Mouse (Mus musculus) spleen, adult 12 weeks (tissue): ENCODE measurements around the gene Pld4.
A peak's percentile ranks its signal among the peaks of the same experiment; 100 is the strongest.

Source experiments
- DNase-seq: peaks from one replicate; pipeline ENCODE4 v3.0.0; 2022; ENCODE audit warnings: low spot score

Pld4 gene

DNA sequence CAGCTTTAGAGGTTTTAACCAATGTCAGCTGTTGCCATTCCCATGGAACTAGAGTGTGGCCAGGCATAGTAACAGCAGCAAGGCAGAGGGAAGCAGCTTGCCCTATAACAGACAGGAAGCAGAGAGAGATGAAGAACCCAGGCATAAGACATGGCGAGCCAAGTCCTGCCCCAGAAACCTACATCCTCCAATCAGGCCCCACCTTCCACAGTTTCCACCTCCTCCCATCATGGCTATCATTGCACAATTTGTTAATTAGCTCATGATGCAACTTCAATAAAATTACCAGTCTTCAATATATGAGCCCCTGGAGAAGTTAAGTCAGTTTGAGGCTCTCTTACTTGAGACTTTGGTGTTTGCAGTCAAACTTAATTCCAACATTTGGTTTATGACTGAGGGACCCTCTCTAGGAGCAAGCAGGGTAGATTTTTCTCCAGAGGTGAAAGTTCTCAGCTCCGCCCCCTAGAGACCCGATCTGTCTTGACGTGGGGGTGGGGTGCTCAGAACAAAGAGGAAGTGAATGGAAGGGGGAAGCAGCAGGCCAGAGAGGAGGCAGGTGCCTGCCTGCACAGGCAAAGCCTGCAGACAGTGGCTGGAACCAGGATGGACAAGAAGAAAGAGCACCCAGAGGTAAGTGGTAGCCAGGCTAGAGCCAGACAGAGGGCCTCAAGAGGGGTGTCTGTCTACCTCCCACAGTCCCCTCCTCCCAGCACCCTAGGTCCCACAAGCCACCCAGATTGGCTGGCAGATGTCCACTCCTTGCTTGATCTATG lies at the start of gene Pld4:
TSS of gene Pld4 (plus strand) at position 502 of the 773 bp plus-strand sequence.
- no peak for DNase-seq

- DNase-seq: no peak
Observed at GRCm38 (mm10) chr12:112713984-112714383, 46.5 kb upstream of the Pld4 start.

- DNase-seq: no peak
Observed at GRCm38 (mm10) chr12:112717140-112717539, 43.3 kb upstream of the Pld4 start.

- no peak for DNase-seq
Observed at GRCm38 (mm10) chr12:112718995-112719394, 41.5 kb upstream of the Pld4 start.

DNA sequence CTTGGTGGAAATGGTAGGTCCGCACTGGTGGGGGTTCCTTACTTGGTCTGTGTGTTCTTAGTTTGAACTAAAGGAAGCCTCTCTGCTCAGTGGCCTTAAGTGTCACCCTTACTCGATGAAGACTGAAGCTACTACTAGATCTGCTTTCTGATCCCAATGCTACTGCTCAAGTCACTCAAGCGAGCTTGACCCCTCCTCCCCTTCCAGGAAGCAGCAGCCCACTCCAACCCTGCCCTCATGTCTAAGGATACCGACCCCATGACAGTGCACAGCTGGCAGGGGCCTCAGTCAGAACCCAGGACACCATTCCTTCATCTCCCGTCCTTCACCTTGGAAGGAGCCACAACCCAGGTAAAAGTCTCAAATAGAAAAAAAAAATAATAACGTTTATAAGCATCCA lies 40.2 kb upstream of the Pld4 start, which contains the start of gene Cep170b:
TSS of gene Cep170b (plus strand) at position 240 of the 400 bp plus-strand sequence.
- DNase-seq: no peak

- DNase-seq: no peak
Observed at GRCm38 (mm10) chr12:112720890-112721423, 39.5 kb upstream of the Pld4 start.

DNA sequence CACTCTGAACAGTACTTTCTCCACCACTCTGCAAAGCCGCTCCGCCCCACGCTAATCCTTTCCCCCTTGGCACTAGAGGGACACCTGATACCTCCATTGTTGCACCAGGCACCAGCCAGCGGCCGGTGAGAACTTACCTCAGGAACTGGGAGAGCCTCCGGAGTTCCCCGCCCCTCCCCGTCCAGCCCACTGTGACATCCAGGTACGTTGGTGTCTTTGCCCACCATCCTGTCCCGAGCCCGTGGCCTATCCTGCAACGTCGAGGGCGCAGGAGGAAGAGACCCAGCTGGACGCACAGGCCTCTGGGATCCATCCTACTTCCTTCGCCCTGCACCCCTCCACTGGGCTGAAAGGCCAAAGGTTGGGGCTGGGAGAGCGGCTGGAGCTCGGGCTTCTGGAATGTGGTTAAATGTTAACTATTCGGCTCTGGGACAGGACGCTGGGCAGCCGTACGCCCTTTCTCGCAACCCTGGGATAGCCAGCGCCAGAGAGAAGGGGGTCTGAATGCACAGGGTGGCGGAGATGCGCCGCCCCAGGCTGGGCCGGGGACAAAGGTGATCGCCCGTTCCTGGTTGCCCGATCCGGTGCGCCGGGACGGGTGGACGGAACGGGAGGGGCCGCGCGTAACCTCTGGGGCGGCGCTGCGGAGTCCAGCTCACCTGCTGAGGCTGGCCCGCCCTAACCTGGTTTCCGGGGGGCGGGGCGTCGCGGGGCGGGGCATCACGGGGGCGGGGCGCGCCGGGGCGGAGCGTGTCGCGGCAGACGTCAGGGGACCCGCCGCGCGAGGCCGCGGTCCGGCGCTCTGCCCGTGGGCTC lies 38.8 kb upstream of the Pld4 start:
- no peak for DNase-seq

DNA sequence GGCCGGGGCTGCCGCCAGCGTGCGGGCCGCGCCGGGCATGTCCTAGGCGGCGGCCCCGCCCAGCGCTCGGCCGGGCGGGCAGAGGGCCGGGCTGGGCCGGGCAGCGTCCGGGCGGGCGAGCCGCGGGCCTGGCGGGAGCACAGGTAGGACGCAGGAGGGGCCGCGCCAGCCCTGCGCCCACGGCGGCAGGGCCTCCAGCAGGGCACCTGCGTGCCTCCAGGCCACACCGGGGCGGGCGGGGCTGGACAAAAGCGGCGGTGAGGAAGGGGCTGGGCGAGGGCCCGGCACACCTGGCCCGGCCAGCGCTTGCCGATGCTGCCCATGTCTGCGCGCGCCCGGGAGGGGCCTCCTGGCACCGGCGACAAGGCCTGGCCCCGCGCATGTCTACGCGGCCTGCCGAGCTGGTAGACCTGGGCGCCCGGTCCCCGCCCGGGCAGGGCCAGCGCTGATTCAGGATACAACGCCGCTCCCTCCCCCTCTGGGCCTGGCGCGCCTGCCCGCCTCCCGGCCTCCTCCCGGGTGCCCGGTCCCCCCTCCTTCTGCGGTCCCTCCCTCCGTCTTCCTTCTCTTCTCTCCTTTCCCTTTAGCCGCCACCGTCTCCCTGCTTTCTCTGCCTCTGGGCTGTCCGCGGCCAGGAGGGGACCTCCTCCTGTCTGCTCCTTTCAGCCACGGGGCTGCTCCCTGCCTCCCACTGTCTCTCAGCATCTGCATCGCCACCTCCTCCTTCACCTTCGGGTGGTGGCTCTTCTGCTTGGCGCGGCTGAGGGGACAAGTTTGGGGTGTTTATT lies 38.0 kb upstream of the Pld4 start:
- no peak for DNase-seq

GRCm38 (mm10) chr12:112723028-112723330 lies 37.5 kb upstream of the Pld4 start:
- DNase-seq: no peak

DNA sequence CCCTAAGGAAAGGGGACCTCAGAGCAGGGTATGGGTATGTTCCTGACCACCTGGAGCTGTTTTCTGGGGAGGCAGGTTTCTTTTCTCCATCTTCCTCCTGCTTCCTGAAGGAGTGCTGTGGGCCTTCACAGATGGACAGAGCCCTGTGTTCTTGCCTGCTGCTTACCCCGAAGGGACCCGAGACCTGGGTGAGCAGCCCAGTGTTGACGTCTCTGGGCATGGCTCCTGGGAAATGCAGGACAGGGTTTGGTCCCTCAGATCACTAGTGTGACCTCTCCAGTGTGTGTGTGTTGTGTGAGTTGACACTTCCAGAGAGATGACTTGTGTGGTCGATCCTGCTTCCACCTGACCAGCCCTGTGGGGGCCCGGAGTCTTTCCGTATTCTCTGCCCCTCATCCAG lies 37.0 kb upstream of the Pld4 start:
- no peak for DNase-seq

GRCm38 (mm10) chr12:112724077-112724805 lies 36.2 kb upstream of the Pld4 start:
- peak; percentile 37 for DNase-seq

GRCm38 (mm10) chr12:112727801-112728200 lies 32.7 kb upstream of the Pld4 start:
- no peak for DNase-seq

DNA sequence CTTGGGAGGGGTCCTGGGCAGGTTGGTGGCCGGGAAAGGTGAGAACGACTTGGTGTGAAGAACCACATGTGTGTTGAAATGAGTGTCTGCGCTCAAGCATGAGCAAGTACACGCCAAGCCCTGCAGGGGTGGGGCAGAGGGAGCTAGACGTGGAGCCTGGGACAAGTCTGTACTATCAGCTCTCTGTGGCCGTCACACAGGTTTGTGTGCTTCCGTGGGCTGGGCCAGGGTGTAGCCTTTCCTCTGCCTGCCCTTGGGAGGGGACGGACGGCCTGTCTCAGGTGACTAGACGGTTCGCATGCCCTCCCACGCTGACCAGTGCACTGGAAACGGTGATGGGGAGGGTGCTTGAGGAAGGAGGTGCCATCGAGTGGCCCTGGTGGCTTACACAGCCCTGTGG lies 29.6 kb upstream of the Pld4 start:
- no peak for DNase-seq

GRCm38 (mm10) chr12:112732591-112732990 lies 27.9 kb upstream of the Pld4 start:
- DNase-seq: no peak

DNA sequence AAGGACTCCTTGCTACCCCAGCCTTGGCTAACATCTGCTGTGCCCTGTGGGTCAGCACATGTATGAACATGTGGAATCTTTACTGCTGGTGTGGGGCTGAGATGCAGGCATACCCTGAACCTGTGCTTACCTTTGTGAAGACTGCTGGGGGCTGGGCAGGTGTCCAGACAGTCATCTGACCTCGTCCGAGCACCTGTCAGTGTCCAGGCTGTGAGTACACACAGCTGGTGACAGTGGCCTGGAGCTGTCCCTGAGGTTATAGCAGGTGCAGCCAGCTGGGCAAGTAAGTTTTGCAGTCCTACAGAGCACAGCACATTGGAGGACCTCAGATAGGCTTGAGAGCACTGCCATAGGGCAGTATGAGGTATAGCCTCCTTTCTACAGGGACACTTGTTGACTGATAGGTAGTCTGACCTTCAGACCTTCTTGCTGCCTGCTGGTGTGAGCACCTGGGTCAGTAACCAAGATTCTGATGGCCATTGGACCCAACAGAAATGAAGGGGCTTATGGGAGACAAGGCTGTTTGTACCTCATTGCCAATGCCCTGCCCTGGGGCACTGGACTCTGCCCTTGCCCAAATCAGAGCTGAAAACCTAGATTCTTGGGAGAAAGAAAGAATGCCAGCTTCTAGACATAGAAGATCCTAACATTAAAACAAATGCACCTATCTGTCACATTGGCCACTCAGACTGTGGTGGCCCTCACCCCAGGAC lies 26.2 kb upstream of the Pld4 start:
- no peak for DNase-seq

DNA sequence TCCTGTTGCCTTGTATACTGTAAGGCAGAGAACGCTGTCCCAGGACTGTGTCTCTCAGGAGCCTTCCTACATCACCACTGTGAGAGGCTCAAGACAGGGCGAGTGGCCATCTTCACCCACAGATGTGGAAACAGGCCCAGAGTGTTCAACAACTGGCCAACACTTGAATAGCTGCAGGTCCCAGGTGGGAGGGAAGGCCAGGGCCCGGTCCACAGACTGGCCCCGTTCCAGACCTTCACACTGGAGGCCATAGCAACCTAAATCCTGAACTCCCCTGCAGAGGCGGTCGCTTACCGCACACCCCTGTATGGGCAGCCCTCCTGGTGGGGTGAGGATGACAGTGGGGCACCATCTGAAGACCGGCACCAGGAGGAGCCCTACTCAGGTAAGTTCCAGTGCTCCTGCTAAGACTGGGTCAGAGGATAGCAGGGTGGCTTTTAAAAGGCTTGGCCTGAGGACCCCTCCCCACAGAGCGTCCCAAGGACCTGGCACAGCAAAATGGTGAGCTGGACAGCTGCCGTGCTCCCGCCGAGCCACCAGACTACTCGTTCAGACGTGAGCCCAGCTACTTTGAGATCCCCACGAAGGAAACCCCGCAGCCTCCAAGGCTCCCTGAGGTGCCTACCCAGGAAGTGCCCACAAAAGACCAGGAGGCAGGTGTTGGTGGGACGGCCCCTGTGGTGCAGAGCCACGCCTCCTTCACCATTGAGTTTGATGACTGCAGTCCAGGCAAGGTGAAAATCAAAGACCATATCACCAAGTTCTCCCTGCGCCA lies 25.4 kb upstream of the Pld4 start:
- DNase-seq: no peak

DNA sequence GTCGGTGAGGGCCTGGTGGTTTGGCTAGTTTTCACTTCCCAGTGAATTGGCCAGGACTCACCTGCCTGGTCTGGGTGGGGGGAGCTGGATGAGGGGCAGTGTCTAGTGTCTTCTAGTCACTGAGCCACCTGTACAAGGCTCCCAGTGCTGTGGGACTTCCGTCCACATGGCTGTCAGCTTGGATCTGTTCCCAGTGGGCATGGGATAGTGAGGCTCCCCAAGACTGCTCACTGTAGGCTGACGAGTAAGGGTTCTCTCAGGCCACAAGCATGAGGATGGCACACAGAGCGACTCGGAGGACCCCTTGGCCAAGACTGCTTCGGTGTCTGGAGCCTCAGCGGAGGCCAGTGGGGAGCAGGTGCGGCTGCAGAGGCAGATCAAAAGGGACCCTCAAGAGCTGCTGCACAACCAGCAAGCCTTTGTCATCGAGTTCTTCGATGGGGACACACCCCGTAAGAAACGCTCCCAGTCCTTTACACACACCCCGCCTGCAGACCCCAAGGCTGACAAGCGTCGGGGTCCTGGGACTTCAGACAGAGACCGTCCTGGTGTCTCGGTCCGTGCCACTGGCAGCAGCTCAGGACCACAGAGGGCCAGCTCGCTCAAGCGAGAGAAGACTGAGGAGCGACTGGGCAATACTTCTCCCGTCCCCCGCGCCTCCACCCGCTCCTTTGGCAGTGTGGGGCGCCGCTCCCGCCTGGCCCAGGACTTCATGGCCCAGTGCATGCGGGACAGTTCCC lies 24.4 kb upstream of the Pld4 start:
- no peak for DNase-seq

- DNase-seq: no peak
Observed at GRCm38 (mm10) chr12:112736636-112736925, 23.9 kb upstream of the Pld4 start.

DNA sequence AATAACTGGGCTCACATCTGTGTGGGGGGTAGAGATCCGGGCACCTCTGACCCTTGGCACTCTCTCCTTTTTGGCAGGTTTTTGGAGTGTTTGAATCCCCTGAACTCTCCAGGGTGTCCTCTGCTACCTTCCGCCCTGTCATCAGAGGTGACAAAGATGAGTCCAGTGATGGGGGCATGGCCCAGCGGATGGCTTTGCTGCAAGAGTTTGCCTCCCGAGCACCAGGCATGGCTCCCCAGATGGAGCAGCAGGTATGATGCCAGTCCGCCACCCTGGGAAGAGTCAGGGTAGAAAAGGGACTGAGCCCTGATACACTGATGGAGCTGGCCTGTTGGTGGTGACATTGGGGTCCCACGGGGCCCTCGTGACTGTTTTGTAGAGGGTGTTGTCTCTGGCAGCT lies 23.4 kb upstream of the Pld4 start:
- no peak for DNase-seq

GRCm38 (mm10) chr12:112737761-112738160 lies 22.7 kb upstream of the Pld4 start:
- no peak for DNase-seq
